Mouse (Mus musculus) hindbrain, postnatal 0 days (tissue): Measurements from ENCODE around the gene Nfatc2ip. TPM values are rescaled to one million over a fixed set of nuclear protein-coding genes. Genes with fewer than 3 reads are reported as not detected.

ENCODE experiments used
- ATAC-seq: fragments of 200-750 bp; cut with Nextera tagmentation; 2 replicates; pipeline ENCODE4 v1.8.0; 2017; ENCODE audit warnings: mild to moderate bottlenecking, moderate TSS enrichment, moderate library complexity
- DNase-seq: peaks from one replicate; pipeline ENCODE4 v3.0.0-alpha.2; 2015; ENCODE audit warnings: low spot score
- H3K27ac ChIP-seq: fragments of 300-500 bp; sonication (generic); 2 replicates; pipeline ENCODE4 v1.5.1; 2014; ENCODE audit warnings: mild to moderate bottlenecking
- H3K27me3 ChIP-seq: fragments of 300-500 bp; sonication (generic); 2 replicates; pipeline ENCODE4 v1.6.1; 2014; ENCODE audit warnings: low read length, mixed read lengths; ENCODE audit not compliant: insufficient read depth
- H3K36me3 ChIP-seq: fragments of 300-500 bp; sonication (generic); 2 replicates; pipeline ENCODE4 v1.6.1; 2014; ENCODE audit warnings: low read length, mixed read lengths; ENCODE audit not compliant: insufficient read depth
- H3K4me1 ChIP-seq: fragments of 300-500 bp; sonication (generic); 2 replicates; pipeline ENCODE4 v1.6.1; 2014; ENCODE audit warnings: antibody characterized with exemption, low read length, mixed read lengths; ENCODE audit not compliant: insufficient read depth
- H3K4me2 ChIP-seq: fragments of 300-500 bp; sonication (generic); 2 replicates; pipeline ENCODE4 v1.6.1; 2014; ENCODE audit warnings: low read depth, mild to moderate bottlenecking, low read length, moderate library complexity, mixed read lengths
- H3K4me3 ChIP-seq: fragments of 300-500 bp; sonication (generic); 2 replicates; pipeline ENCODE4 v1.5.1; 2014; ENCODE audit warnings: low read length
- H3K9ac ChIP-seq: fragments of 300-500 bp; sonication (generic); replicated peaks from 2 replicates; pipeline ENCODE4 v1.6.1; 2014; ENCODE audit warnings: mild to moderate bottlenecking, low read length, moderate library complexity, mixed read lengths
- H3K9me3 ChIP-seq: fragments of 300-500 bp; sonication (generic); 2 replicates; pipeline ENCODE4 v1.6.1; 2016; ENCODE audit warnings: low read length, mixed read lengths
- CTCF ChIP-seq: IDR thresholded peaks from 2 replicates; pipeline ENCODE4 v1.5.1; 2016; ENCODE audit warnings: antibody characterized with exemption, control low read depth, low read depth
- WGBS: fragments of 180-500 bp; shearing (Covaris S2); extraction: QIAGEN DNeasy Blood & Tissue Kit; methylation state at CpG from one replicate; pipeline ENCODE4 v1.1.7; 2014; 5-methylcytosine and 5-hydroxymethylcytosine counted together
- polyA plus RNA-seq: library from polyadenylated mRNA; unstranded; fragments of >200 nt; fragmentation: Nextera tagmentation; extraction: Ambion mirVana; gene quantifications from 2 replicates; pipeline ENCODE4 v1.2.1, GENCODE M21; 2015
- total RNA-seq: library from RNA; depleted of rRNA; stranded (reverse); fragments of >200 nt; gene quantifications from 2 replicates; pipeline ENCODE4 v1.2.3, GENCODE M21; 2014

The Nfatc2ip gene
- total and polyA plus RNA-seq, 2 experiments from 2014 or later = 2.9 to 6.4 TPM

DNA sequence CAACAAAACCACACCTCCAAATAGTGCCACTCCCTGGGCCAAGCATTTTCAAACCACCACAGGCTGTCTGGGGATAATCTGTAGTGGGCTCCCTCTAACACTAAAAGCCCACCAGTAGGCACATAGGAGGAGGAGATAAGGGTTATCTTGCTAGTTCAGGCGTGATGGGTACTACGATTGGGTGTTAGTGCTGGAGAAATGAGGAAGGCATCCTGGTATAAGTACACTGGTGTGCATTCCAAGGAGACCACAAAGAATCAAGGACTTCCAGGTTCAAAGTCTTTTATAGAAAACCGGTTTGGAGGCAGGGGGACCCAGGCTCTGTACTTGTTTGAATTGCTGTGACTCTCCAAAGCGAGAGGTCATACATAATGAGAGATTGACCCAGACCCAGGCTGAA, 31.6 kb upstream of the Nfatc2ip start:
- no peaks in the 10 kb centered on the region for H3K9me3 ChIP-seq
- ATAC-seq = 0 out of 2 replicates have a peak, but pooled peaks have one; percentile 0
- 18% methylated on average over 4 of the region's 4 CpGs for WGBS

GRCm38 (mm10) chr7:126427323-126427860, 30.9 kb upstream of the Nfatc2ip start:
- Histone ChIP-seq H3K27ac (no peak overlapping the region), H3K4me3 (no peak overlapping the region), H3K27me3 (no peaks in the 10 kb centered on the region), H3K36me3 (no peaks in the 10 kb centered on the region), H3K4me1 (no peaks in the 10 kb centered on the region), H3K9ac (no peak overlapping the region), H3K9me3 (no peaks in the 10 kb centered on the region), H3K4me2 (no peak overlapping the region)
- no peak for ATAC-seq
- no peak for TF ChIP-seq CTCF
- WGBS = 63% methylated on average over 12 of the region's 13 CpGs
- no peak for DNase-seq

More for the DNA sequence above, 31.6 kb upstream of the Nfatc2ip start:
- Histone ChIP-seq H3K4me3 (peak overlapping the region; percentile 66), H3K36me3 (no peaks in the 10 kb centered on the region), H3K9ac (peak overlapping the region; percentile 80), H3K27me3 (no peaks in the 10 kb centered on the region), H3K4me2 (peak overlapping the region; percentile 84), H3K4me1 (no peaks in the 10 kb centered on the region), H3K27ac (peak overlapping the region; percentile 94)
- TF ChIP-seq CTCF = no peak
- DNase-seq = no peak

- H3K4me3 ChIP-seq = no peak overlapping the region
- DNase-seq (no peak), ATAC-seq (no peak)
- H3K27ac ChIP-seq = no peak overlapping the region
- no peaks in the 10 kb centered on the region for H3K9me3 ChIP-seq
- no peaks in the 10 kb centered on the region for H3K4me1 ChIP-seq
- WGBS = 85% methylated on average over 6 of the region's 6 CpGs
- TF ChIP-seq CTCF = no peak
- H3K27me3 ChIP-seq = no peaks in the 10 kb centered on the region
- H3K4me2 ChIP-seq = no peak overlapping the region
- no peaks in the 10 kb centered on the region for H3K36me3 ChIP-seq
- no peak overlapping the region for H3K9ac ChIP-seq
Observed at GRCm38 (mm10) chr7:126424161-126424560, 27.6 kb upstream of the Nfatc2ip start.

DNA sequence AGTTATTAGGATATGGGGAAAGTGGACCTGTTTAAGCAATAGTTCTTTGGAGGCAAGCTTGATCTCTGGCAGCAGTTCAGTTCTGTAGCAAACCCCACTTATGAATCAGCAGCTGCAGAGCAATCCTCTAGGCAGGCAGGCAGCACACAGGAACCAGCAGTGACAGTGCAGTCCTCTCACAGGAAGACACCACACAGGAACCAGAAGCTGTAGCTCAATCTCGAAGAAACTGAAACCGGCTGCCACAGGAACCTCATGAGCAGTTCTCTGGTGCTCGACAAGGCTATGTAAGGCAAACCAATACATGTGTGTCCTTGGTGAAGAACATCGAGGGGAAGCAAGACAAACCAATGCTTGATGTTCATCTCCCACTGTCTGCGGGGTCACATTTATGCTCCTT, 25.2 kb upstream of the Nfatc2ip start:
- H3K36me3 ChIP-seq = no peaks in the 10 kb centered on the region
- ATAC-seq (no peak), DNase-seq (no peak)
- H3K4me3 ChIP-seq = no peak overlapping the region
- H3K27ac ChIP-seq = no peak overlapping the region
- no peaks in the 10 kb centered on the region for H3K4me1 ChIP-seq
- H3K9me3 ChIP-seq = no peaks in the 10 kb centered on the region
- H3K4me2 ChIP-seq = no peak overlapping the region
- H3K27me3 ChIP-seq = no peaks in the 10 kb centered on the region
- 89% methylated on average over 5 of the region's 5 CpGs for WGBS
- TF ChIP-seq CTCF = no peak
- H3K9ac ChIP-seq = no peak overlapping the region

DNA sequence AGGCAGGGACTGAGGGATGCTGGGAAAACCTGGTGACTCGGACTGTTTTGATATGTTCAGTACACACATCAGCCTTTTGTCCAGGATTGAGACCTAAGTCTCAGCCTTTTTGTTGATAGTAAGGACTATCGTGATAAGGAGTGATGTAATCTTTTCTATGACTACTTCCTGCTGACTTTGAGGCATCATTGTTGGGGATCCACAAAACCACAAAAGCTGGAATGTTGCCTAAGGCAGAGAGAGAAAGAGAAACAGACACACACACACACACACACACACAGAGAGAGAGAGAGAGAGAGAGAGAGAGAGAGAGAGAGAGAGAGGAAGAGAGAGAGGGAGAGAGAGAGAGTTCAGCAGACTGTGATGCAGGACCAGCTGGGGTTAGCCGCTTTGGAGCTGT, 22.0 kb upstream of the Nfatc2ip start:
- no peak for TF ChIP-seq CTCF
- no peaks in the 10 kb centered on the region for H3K4me1 ChIP-seq
- H3K4me3 ChIP-seq = no peak overlapping the region
- no peaks in the 10 kb centered on the region for H3K9me3 ChIP-seq
- WGBS = 70% methylated on average over 3 of the region's 3 CpGs
- no peak overlapping the region for H3K9ac ChIP-seq
- H3K36me3 ChIP-seq = no peaks in the 10 kb centered on the region
- H3K27me3 ChIP-seq = no peaks in the 10 kb centered on the region
- no peak for ATAC-seq
- DNase-seq = no peak
- H3K4me2 ChIP-seq = no peak overlapping the region
- no peak overlapping the region for H3K27ac ChIP-seq

DNA sequence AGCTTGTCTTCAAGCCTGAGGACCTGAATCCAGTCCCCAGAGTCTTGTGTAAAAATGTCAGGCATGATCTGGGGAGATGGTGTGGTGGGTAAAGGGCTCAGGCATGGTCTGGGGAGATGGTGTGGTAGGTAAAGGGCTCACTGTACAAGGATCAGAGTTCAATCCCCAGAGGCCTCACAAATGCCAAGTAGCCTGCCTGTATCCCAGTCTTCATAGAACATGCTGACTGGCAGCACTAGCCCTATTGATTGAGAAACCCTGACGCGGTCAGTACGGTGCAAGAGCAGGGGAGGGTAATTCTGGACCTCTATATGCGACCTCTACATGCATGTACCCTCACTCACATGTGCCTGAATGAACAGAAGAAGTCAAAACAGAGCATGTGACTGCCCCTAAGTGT, 21.1 kb upstream of the Nfatc2ip start:
- Histone ChIP-seq H3K4me3 (no peak overlapping the region), H3K9ac (no peak overlapping the region), H3K4me1 (no peaks in the 10 kb centered on the region), H3K4me2 (no peak overlapping the region), H3K27ac (no peak overlapping the region), H3K9me3 (no peaks in the 10 kb centered on the region), H3K27me3 (no peaks in the 10 kb centered on the region), H3K36me3 (no peaks in the 10 kb centered on the region)
- ATAC-seq = no peak
- no peak for TF ChIP-seq CTCF
- no peak for DNase-seq
- 70% methylated on average over 4 of the region's 4 CpGs for WGBS

GRCm38 (mm10) chr7:126417045-126417444, 20.5 kb upstream of the Nfatc2ip start:
- H3K36me3 ChIP-seq = no peaks in the 10 kb centered on the region
- WGBS = 13% methylated on average over 8 of the region's 8 CpGs

More at GRCm38 (mm10) chr7:126417045-126417444, 20.5 kb upstream of the Nfatc2ip start:
- H3K27me3 ChIP-seq = no peaks in the 10 kb centered on the region
- ATAC-seq = no peak
- H3K9ac ChIP-seq = no peak overlapping the region
- no peak for DNase-seq
- H3K4me1 ChIP-seq = no peaks in the 10 kb centered on the region
- H3K9me3 ChIP-seq = no peaks in the 10 kb centered on the region
- no peak overlapping the region for H3K27ac ChIP-seq
- H3K4me3 ChIP-seq = no peak overlapping the region
- TF ChIP-seq CTCF = no peak
- H3K4me2 ChIP-seq = no peak overlapping the region
